Mouse (Mus musculus): ENCODE results near the gene Pgpep1.

Pgpep1 gene

GRCm38 (mm10) chr8:70630532-70631381 lies 29.4 kb downstream of the Pgpep1 start:
- peak; percentile 98 for DNase-seq

- peak; percentile 99 for DNase-seq
Measured at GRCm38 (mm10) chr8:70629574-70630531, 30.3 kb downstream of the Pgpep1 start.

GRCm38 (mm10) chr8:70628986-70629490 lies 31.1 kb downstream of the Pgpep1 start:
- peak; percentile 92 for DNase-seq

- no peak for DNase-seq
Measured at GRCm38 (mm10) chr8:70627041-70627440, 33.1 kb downstream of the Pgpep1 start.

GRCm38 (mm10) chr8:70625104-70625503 lies 35.1 kb downstream of the Pgpep1 start:
- DNase-seq = no peak

- DNase-seq = no peak
Measured at GRCm38 (mm10) chr8:70622220-70622619, 38.0 kb downstream of the Pgpep1 start.

GRCm38 (mm10) chr8:70618888-70619334 lies 41.3 kb downstream of the Pgpep1 start:
- DNase-seq = peak; percentile 98

- no peak for DNase-seq
Measured at GRCm38 (mm10) chr8:70617985-70618384, 42.2 kb downstream of the Pgpep1 start.

GRCm38 (mm10) chr8:70616645-70617044 lies 43.5 kb downstream of the Pgpep1 start:
- peak; percentile 97 for DNase-seq

- peak; percentile 97 for DNase-seq
Measured at GRCm38 (mm10) chr8:70615894-70616293, 44.3 kb downstream of the Pgpep1 start, which contains the start of gene Lrrc25. Gene Lrrc25, plus strand, starts transcription at chr8:70616155.

- DNase-seq = peak; percentile 91
Measured at GRCm38 (mm10) chr8:70615281-70615680, 44.9 kb downstream of the Pgpep1 start.

GRCm38 (mm10) chr8:70614469-70614868 lies 45.7 kb downstream of the Pgpep1 start:
- peak; percentile 97 for DNase-seq

GRCm38 (mm10) chr8:70613763-70614162 lies 46.4 kb downstream of the Pgpep1 start:
- DNase-seq = peak; percentile 92

- peak; percentile 99 for DNase-seq
Measured at GRCm38 (mm10) chr8:70611849-70612248, 48.3 kb downstream of the Pgpep1 start.

GRCm38 (mm10) chr8:70610796-70611771 lies 49.1 kb downstream of the Pgpep1 start:
- peak; percentile 99 for DNase-seq

GRCm38 (mm10) chr8:70609849-70610795 lies 50.1 kb downstream of the Pgpep1 start:
- peak; percentile 100 for DNase-seq

GRCm38 (mm10) chr8:70609368-70609848 lies 50.8 kb downstream of the Pgpep1 start:
- DNase-seq = peak; percentile 100

- no peak for DNase-seq
Measured at GRCm38 (mm10) chr8:70608749-70609367, 51.3 kb downstream of the Pgpep1 start, which contains the start of gene Ssbp4. Gene Ssbp4, minus strand, starts transcription at chr8:70608872.

- peak; percentile 99 for DNase-seq
Measured at GRCm38 (mm10) chr8:70607898-70608748, 52.1 kb downstream of the Pgpep1 start.

Data from heart, adult 11 months (tissue).